Mouse (Mus musculus): ENCODE results near the gene Ttll9.

Gene Ttll9

GRCm38 (mm10) chr2:153047828-153048465 is 85.7 kb downstream of the Ttll9 start:
- DNase-seq (ENCODE audit: low read depth in 2 of 2, low spot score in 2 of 2): peak in 1 of 2 experiments; percentile 23

GRCm38 (mm10) chr2:153049288-153049996 is 87.2 kb downstream of the Ttll9 start:
- no peak for DNase-seq (ENCODE audit: low read depth in 2 of 2, low spot score in 2 of 2)

GRCm38 (mm10) chr2:153049997-153050358 is 87.7 kb downstream of the Ttll9 start:
- no peak for DNase-seq (ENCODE audit: low read depth in 2 of 2, low spot score in 2 of 2)

- no peak for DNase-seq (ENCODE audit: low read depth in 2 of 2, low spot score in 2 of 2)
These were observed 88.8 kb downstream of the Ttll9 start for GRCm38 (mm10) chr2:153051095-153051494.

- DNase-seq (ENCODE audit: low read depth in 2 of 2, low spot score in 2 of 2): no peak
These were observed 89.3 kb downstream of the Ttll9 start for GRCm38 (mm10) chr2:153051537-153051936.

GRCm38 (mm10) chr2:153052700-153053351 is 90.5 kb downstream of the Ttll9 start:
- DNase-seq (ENCODE audit: low read depth in 2 of 2, low spot score in 2 of 2): no peak

GRCm38 (mm10) chr2:153053896-153054295 is 91.6 kb downstream of the Ttll9 start:
- DNase-seq (ENCODE audit: low read depth in 2 of 2, low spot score in 2 of 2): no peak

- no peak for DNase-seq (ENCODE audit: low read depth in 2 of 2, low spot score in 2 of 2)
These were observed 93.1 kb downstream of the Ttll9 start for GRCm38 (mm10) chr2:153055270-153055920.
